Mouse (Mus musculus): Measurements from ENCODE around the gene Hnmt.
"Not testable (repeated sequence)": the region's sequence is repeated elsewhere in the genome, so short reads cannot be mapped to it uniquely, and the experiment has no call there.

Gene Hnmt

DNA sequence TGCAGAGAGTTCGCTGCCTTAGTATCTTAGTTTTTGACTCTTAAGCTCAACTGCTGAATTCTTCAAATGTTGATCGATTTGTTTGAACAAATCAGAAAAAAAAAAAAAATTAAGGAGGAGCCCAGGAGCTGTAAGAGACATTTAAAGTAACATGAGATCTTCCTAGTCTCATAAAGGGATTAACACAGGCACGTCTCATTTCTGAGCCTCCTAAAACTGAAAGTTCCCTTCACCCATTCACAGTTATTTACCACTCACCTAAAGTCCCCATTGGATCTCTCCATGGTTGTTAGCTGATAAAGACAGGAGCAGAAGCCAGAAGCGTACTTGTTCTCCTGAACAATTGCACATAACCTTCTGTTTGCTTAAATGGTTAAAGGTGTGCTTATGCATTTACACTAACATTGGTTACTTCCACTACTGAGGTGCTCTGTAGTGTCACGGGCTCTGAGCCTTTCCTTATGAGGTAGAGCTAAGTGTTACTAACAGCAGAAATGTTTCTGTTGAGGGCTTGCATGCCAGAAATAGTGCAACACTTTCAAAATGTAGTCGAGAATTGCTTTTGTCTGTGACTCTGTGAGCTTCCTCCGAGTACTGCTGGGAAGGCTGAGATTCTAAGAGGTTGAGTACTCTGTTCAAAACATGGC is at the start of gene Hnmt:
Hnmt (minus strand) TSS at position 51 of the 647 bp plus-strand sequence.
- DNase-seq (ENCODE audit: extremely low spot score, low spot score) = no peak

DNA sequence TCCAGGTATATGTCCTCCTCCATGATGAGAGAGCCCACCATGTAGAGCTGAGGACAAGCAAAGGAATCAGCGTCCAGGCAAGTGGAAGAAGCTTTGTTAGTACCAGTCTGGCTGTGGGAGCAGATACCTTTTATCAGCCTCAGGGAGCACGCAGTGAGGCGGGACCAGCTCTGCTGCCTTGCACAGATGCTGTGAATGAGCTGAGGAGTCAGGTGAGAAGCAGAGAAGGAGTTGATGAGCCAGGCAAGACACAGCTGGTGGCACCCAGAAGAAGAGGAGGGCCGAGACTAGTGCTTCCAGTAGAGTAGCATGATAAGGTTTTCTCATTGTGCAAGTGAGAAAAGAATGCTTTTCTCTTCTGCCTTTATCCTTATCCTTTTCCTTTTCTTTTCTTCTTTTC is 47.3 kb upstream of the Hnmt start, which contains the start of gene Tbpl2:
Tbpl2 (minus strand) TSS at position 101 of the 400 bp plus-strand sequence.
- DNase-seq (ENCODE audit: extremely low spot score, low spot score) = no peak

DNA sequence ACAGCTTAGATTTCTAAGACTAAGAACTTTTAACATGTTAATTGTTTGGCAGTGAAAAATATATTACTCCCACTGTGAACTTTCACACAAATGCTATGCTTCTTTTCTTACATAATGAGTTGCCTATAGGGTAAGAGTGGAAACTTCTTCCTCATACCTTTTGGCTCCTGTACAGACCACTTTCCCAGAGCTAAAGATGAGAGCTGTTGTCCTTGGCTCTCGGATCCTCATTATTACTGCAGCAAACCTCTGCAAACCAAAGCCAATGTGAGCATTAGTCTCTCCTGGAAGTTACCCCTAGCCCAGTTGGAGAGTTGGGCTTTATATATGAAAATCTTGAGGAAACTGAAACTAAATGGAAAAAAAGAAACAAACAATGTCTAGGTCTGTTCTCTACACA is 41.7 kb upstream of the Hnmt start:
- DNase-seq (ENCODE audit: extremely low spot score, low spot score) = no peak

DNA sequence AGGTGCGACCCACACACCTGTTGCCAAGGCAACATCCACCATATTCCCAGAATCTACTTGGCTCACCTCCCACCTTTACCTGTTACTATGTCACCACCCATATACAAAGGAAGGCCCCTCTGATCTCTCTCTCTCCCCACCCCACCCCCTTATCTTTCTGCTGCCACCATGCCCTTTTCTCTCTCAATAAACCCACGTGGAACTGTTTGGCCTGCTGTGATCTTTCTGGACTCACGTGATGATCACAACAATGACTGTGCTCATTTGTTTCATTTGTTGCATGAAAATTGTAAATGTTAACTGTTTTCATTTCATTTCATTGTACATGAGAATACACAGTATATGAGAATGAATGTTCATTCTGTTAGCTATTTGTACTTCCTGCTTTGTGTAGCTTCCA is 1.3 kb upstream of the Hnmt start:
- no peak for DNase-seq (ENCODE audit: extremely low spot score, low spot score)

DNA sequence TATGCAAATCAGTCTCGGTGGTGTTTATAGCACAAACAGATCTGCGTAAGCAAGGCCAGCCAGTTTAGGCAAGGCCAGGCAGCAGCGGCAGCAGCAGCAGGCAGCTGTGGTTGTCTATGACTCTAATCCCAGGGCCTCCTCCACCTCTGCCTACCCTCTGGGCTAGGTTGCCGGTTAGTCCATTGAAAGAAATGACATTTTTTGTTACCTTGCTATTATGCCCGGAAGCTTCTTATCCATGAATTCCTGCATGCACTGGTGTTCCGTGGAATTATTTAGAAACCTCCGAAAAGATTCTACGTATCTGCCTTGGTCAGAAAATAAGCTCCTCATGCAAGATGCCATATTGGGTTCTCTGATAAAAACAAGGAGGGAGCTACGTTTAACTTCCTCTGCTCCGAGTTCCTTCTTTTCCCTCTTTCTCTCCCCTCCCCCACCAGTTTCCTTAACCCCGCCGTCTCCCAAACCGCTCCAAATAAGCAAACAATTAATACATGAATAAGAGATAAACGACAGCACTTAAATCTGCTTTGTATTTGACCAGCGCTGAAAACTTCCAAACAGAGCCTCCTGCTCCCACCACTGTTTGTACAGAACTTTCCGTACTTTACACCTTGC is 605 bp downstream of the Hnmt start:
- DNase-seq (ENCODE audit: extremely low spot score, low spot score) = peak; percentile 24

DNA sequence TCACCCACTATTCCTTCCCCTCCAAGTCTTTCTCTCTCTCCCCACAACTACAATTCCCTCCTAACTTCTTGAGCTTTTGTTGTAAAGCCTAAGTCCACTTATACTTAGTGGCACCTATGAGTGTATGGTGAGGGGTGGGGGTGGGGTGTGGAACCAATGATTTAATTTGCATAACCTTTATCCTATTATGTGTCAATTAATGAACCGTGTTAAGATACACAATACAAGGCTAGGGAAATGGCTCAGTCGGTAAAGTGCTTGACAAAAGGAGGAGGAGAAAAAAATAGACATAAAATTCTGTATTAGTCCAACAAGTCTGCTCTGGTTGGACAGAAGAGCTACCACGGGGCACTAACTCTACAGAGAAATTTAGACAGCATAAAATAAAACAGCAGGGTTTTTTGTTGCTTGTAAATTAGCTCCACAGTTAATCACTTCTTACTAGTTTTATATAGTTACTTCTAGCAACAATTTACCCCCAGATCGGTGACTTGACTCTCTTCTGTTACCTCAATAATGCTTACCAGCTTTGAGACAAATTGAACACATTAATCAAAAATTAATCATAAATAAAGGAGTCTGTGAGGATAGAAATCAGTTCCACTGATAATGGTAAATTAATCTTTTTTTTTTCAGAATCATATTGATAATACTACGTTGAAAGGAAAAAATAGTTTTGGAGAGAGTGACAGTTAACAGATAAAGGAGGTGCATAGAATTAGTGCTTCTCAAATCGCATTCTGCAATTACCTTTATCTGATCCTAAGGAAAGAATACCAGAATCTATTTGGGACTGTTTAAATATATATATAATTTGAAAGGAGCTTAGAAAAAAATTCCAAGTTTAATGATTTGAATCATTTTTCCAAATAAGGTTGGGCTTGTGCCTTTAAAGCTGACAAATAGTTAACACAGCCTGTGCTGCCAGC is 1.4 kb downstream of the Hnmt start:
- no peak for DNase-seq (ENCODE audit: extremely low spot score, low spot score)

DNA sequence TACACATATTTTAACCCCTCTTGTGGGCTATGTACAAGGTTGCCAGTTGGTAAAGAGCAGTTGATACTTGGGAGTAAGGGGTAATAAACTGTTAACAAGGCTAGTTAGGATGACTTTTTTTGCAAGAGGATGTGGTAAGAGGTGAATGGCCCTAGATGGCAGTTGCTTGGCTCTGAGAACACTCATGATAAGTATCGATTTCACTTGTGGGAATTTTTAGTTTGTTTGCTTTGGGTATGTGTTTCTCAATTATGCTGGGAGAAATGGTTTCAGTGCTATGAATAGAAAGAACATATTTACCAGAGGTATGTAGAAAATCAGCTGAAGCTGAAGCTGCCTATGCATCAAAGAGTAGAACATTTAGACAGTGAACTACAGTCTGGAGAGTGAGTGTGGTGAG is 6.3 kb downstream of the Hnmt start:
- no peak for DNase-seq (ENCODE audit: extremely low spot score, low spot score)

DNA sequence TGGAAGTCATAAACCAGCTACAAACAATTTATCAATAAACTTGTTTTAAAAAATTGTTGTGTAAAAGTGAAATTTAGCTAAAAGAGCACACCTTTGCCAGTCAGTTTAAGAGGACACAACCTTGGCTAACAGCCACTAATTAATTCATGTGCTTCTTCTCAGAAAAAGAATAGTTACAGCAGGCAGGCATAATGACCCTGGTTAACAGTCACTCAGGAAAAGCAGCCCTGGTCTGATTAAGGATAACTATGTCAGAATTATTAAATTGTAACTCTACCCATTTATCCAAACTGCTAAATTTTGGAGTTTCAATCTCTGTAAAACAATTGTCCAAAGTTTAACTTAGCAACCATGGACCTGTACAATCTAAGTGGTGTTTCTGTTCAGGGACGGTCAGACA is 8.7 kb downstream of the Hnmt start:
- no peak for DNase-seq (ENCODE audit: extremely low spot score, low spot score)

DNA sequence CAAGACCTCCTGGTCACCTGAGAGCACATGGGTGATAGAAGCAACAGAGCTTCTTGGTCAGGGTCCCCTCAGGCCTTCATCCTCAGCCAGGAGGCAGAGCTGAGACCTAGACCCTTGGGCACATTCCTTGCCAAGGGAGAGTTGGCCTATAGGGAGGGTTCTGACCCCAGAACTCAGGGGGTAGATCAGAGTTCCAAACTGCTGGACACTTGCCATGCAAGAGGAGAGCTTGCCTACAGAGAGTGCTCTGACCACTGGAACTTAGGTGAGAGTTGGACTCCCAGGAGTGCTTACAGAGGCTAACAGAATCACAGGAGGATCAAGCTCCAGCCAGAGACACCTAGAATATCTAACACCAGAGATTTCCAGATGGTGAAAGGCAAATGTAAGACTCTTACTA is 29.8 kb downstream of the Hnmt start:
- not testable (repeated sequence) for DNase-seq (ENCODE audit: extremely low spot score, low spot score)

DNA sequence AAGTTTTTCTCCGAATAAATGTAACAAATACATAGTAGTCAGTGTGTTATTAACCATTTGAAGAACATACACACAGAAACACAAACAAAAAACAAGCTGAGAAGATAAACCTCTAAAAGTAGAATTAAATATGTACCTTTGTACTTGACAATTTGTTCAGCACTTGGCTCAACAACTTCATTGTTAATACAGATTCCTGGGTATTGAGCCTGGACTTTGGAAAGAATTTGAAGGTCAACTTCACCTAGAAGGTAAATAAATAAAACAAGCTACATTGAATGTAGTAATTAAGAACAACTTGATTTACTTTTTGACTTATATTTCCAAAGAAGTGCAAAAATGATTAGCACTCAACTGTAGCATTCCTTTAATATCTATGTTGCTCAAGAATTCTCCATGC is 30.2 kb downstream of the Hnmt start:
- DNase-seq (ENCODE audit: extremely low spot score, low spot score) = no peak

DNA sequence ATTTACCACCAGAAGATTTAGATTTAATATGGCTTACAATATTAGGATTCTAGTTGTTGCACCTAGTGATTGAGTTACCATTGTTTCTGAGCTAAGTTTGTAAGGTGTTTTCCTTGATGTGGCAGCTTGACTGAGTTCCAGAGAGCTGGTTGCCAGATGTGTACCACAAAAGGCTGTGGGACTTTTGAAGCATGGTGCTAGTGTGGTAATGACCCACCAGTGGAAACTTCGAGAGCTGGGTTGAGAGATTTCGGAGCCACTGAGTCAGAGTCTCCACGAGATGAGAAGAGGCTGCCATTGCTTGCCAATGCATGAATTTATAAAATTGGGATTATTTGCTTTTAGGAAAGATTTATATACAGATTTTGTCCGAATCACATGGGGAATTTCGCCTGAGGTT is 34.2 kb downstream of the Hnmt start:
- no peak for DNase-seq (ENCODE audit: extremely low spot score, low spot score)

DNA sequence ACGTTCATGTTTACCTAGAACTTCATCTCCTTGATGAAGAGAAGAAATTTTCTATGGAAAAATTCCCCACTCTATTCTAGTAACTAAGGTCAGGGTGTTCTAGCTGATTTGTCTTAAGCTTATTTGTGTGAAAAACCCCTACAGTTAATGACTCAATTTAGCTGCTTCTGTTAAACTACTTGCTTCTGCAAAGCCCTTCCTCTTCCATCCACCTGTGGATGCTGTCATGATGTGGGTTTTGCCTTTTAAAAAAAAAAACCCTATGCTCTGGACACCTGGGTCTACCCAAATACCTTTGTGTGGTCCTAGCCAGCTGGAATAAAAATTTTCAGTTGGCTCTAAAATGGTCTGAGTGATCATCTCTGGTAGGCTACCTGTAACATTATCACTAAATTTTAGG is 49.9 kb downstream of the Hnmt start:
- DNase-seq (ENCODE audit: extremely low spot score, low spot score) = no peak

DNA sequence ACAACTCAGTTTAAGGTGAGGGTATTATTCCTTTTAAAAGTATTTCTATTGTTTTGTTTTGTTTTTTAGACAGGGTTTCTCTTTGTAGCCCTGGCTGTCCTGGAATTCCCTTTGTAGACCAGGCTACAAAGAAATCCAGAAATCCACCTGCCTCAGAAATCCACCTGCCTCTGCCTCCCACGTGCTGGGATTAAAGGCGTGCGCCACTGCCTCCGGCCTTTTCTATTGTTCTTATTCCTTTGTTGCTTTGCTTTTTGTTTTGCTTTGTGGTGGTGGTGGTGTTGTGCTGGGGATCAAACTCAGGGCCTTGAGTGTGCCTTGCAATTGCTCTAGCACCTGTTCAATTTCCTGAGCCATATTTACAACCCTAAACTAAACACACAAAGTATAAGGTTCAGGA is 50.4 kb downstream of the Hnmt start:
- DNase-seq (ENCODE audit: extremely low spot score, low spot score) = no peak

DNA sequence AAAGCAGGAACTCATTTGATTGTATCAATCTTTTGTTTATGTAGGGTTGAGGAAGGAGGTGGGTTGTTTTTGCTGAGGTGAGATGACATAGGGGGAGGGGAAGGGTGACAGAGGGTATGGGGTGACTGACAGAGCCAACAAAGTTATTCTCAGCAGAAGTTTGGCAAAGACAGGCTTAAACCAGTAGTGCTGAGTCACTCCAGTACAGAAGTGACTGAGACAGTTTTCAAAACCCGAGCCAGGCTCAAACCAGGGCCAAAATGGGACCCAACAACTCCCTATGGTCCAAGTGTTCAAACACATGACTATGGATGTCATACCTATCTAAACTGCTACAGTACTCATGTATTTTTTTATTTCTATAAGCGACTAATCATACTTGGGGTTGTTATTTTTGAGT is 52.4 kb downstream of the Hnmt start:
- no peak for DNase-seq (ENCODE audit: extremely low spot score, low spot score)

DNA sequence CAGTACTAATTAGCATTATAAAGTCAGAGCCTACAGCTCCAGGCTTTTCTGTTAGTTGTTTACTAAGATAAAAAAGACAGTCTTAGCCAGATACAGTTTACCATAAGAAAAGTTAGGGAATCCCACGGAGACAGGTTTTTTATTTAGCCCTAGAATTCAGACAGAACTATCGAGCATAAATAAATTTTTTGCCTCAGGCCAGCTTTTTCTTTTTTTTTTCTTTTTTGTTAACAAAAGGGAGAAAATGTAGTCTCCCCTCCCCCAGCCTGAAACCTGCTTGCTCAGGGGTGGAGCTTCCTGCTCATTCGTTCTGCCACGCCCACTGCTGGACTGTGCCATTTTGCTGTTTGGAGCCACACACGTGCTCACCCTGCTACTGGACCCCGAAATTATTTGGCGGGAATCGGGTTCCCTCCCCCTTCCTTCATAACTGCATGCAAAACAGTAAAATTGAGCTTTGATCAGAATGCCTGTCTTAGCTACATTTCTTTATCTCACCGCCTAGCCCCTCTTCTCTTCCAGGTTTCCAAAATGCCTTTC is 59.1 kb downstream of the Hnmt start:
- not testable (repeated sequence) for DNase-seq (ENCODE audit: extremely low spot score, low spot score)

DNA sequence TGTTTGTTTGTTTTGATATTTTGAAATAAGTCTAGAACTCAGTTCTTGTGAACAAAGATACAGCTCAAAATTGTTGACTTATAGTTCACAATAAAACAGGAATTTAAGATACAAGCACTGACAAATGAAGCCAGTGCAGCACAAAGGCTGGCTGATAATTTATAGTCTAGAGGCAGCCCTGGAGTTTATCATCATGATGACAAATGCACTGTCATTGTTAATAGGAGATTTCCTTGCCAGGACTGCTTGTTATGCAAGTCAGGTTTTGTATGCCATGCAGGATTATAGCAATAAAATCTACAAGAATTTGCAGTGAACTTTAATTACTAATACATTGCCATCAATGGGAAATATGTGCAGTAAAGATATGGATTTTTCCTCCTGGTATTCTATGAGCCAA is 61.9 kb downstream of the Hnmt start:
- DNase-seq (ENCODE audit: extremely low spot score, low spot score) = no peak

DNA sequence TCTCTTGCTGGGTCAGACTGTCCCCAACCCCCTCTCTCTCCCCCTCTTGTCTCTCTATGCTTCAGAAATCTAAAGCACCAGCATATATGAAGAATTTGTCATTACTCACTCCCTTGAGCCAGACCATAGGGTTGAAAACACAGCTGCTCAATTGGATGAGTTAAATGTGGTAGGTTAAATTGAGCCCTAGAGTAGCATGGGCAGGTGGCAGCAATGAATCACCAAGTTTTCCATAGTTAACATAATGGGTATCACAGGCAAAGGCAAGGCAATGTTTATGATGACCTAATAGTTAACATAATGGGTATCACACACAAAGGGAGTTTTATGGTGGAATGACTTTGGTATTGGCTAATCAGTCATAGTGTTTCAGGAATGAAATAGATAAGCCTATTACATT is 65.9 kb downstream of the Hnmt start:
- DNase-seq (ENCODE audit: extremely low spot score, low spot score) = no peak

DNA sequence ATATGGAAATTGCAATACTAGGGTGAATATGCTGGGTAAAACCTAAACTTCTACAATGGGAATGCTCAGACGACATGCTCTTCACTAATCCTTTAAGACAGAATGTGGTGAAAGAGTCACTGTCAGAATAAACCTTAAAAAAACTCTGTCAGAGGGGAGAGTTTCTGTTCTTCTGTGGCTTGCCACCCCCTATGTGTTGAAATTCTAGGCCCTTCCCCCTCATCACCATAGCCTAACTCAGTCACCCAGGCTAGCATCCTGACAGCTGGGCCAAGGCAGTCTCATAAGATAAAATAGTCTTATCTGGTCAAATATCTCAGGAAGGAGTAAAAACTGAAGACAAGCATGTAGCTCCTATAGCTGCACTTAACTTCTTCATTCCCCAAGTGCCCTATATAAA is 66.3 kb downstream of the Hnmt start:
- no peak for DNase-seq (ENCODE audit: extremely low spot score, low spot score)

DNA sequence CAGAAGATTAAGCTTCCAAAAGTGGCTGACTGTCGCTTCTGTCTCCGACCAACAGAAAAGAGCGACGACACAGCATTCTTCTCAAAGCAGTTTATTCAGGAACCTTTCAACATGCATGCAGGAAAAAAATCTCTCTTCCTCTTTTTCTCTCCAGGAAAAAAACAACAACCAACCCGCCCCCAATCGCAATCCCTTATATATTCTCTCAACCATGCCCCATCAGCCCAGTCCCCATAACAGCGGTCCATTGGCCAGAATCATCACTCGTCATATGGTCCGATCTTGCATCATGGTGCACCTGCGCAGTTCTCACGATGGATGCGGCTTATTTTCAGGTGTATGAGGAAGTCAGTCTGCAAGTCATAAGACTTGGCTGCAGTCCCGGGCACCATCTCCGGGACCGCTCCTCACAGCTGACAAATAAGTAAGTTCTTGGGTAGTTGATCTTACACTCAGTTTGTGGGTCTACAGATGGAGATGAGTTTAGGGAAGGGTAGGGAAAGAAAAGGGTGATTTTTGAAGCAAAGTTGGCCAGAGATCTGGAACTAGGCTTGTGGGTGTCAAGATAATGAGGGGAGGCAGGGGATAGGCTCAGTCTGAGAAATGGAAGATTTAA is 88.4 kb downstream of the Hnmt start:
- DNase-seq (ENCODE audit: extremely low spot score, low spot score) = not testable (repeated sequence)
